Mouse (Mus musculus): ENCODE measurements around the gene Ntm. TPM values are rescaled to one million over a fixed set of nuclear protein-coding genes. Genes with fewer than 3 reads are reported as not detected.

The Ntm gene
- polyA plus RNA-seq, 1 experiment from 2014 or later, result 125 TPM

GRCm38 (mm10) chr9:29650266-29650665 is 312.7 kb downstream of the Ntm start:
- ATAC-seq, result no peak
- peaks cover 4% of the 10 kb centered on the region; the same call in 1 of the 2 replicates for H3K27me3 ChIP-seq
- no peak overlapping the region for H3K4me2 ChIP-seq (replicated peaks)
- H3K9me3 ChIP-seq, result no peaks in the 10 kb centered on the region
- H3K9ac ChIP-seq (replicated peaks), result no peak overlapping the region
- H3K4me1 ChIP-seq (replicated peaks), result peaks cover 25% of the 10 kb centered on the region
- no peak overlapping the region for H3K4me3 ChIP-seq (replicated peaks)
- WGBS, result 83% methylated on average over 5 of the region's 5 CpGs
- no peaks in the 10 kb centered on the region for H3K36me3 ChIP-seq
- no peak overlapping the region for H3K27ac ChIP-seq

GRCm38 (mm10) chr9:29648256-29648655 is 314.7 kb downstream of the Ntm start:
- ATAC-seq, result no peak
- H3K4me2 ChIP-seq (replicated peaks), result no peak overlapping the region
- H3K4me3 ChIP-seq (replicated peaks), result no peak overlapping the region
- 92% methylated on average over 5 of the region's 5 CpGs for WGBS
- H3K9ac ChIP-seq (replicated peaks), result no peak overlapping the region
- no peaks in the 10 kb centered on the region for H3K9me3 ChIP-seq
- H3K27me3 ChIP-seq, result peaks cover 4% of the 10 kb centered on the region; the same call in 1 of the 2 replicates
- H3K36me3 ChIP-seq, result no peaks in the 10 kb centered on the region
- no peak overlapping the region for H3K27ac ChIP-seq
- H3K4me1 ChIP-seq (replicated peaks), result peaks cover 29% of the 10 kb centered on the region

GRCm38 (mm10) chr9:29647764-29648163 is 315.2 kb downstream of the Ntm start:
- no peak overlapping the region for H3K9ac ChIP-seq (replicated peaks)
- no peaks in the 10 kb centered on the region for H3K36me3 ChIP-seq
- no peaks in the 10 kb centered on the region for H3K9me3 ChIP-seq
- ATAC-seq, result no peak
- no peak overlapping the region for H3K4me3 ChIP-seq (replicated peaks)
- H3K27ac ChIP-seq, result no peak overlapping the region
- H3K4me2 ChIP-seq (replicated peaks), result no peak overlapping the region
- 82% methylated on average over 8 of the region's 8 CpGs for WGBS
- H3K4me1 ChIP-seq (replicated peaks), result peaks cover 31% of the 10 kb centered on the region
- peaks cover 3% of the 10 kb centered on the region; the same call in 1 of the 2 replicates for H3K27me3 ChIP-seq

GRCm38 (mm10) chr9:29645796-29646400 is 317.0 kb downstream of the Ntm start:
- Histone ChIP-seq H3K4me2 (replicated peaks) (no peak overlapping the region), H3K9ac (replicated peaks) (no peak overlapping the region), H3K4me1 (replicated peaks) (peaks cover 31% of the 10 kb centered on the region), H3K36me3 (no peaks in the 10 kb centered on the region), H3K4me3 (replicated peaks) (no peak overlapping the region), H3K27me3 (no peaks in the 10 kb centered on the region), H3K27ac (no peak overlapping the region), H3K9me3 (no peaks in the 10 kb centered on the region)
- no peak for ATAC-seq
- WGBS, result 20% methylated on average over 8 of the region's 8 CpGs

- Histone ChIP-seq H3K9me3 (no peaks in the 10 kb centered on the region), H3K4me2 (replicated peaks) (no peak overlapping the region), H3K27me3 (no peaks in the 10 kb centered on the region), H3K27ac (no peak overlapping the region), H3K4me3 (replicated peaks) (no peak overlapping the region), H3K36me3 (no peaks in the 10 kb centered on the region), H3K9ac (replicated peaks) (no peak overlapping the region), H3K4me1 (replicated peaks) (peaks cover 28% of the 10 kb centered on the region)
- ATAC-seq, result peak; percentile 10; the same call in 1 of the 2 replicates
- WGBS, result 22% methylated on average over 11 of the region's 11 CpGs
These were observed 319.8 kb downstream of the Ntm start for GRCm38 (mm10) chr9:29642997-29643657.

GRCm38 (mm10) chr9:29637335-29637734 is 325.6 kb downstream of the Ntm start:
- Histone ChIP-seq H3K27me3 (no peaks in the 10 kb centered on the region), H3K9me3 (no peaks in the 10 kb centered on the region), H3K4me2 (replicated peaks) (no peak overlapping the region), H3K4me3 (replicated peaks) (no peak overlapping the region), H3K27ac (no peak overlapping the region), H3K36me3 (no peaks in the 10 kb centered on the region), H3K9ac (replicated peaks) (no peak overlapping the region), H3K4me1 (replicated peaks) (no peaks in the 10 kb centered on the region)
- WGBS, result 87% methylated on average over 8 of the region's 8 CpGs
- no peak for ATAC-seq

GRCm38 (mm10) chr9:29617181-29617580 is 345.8 kb downstream of the Ntm start:
- no peak overlapping the region for H3K27ac ChIP-seq
- ATAC-seq, result no peak

GRCm38 (mm10) chr9:29612020-29612612 is 350.8 kb downstream of the Ntm start:
- H3K4me3 ChIP-seq (replicated peaks), result no peak overlapping the region
- H3K27me3 ChIP-seq, result no peaks in the 10 kb centered on the region
- H3K4me2 ChIP-seq (replicated peaks), result no peak overlapping the region
- H3K27ac ChIP-seq, result no peak overlapping the region
- no peaks in the 10 kb centered on the region for H3K9me3 ChIP-seq
- H3K4me1 ChIP-seq (replicated peaks), result peaks cover 12% of the 10 kb centered on the region
- H3K9ac ChIP-seq (replicated peaks), result no peak overlapping the region
- 21% methylated on average over 7 of the region's 7 CpGs for WGBS
- no peaks in the 10 kb centered on the region for H3K36me3 ChIP-seq
- no peak for ATAC-seq

More at GRCm38 (mm10) chr9:29617181-29617580, 345.8 kb downstream of the Ntm start:
- H3K9me3 ChIP-seq, result peaks cover 4% of the 10 kb centered on the region; the same call in 1 of the 2 replicates
- H3K4me3 ChIP-seq (replicated peaks), result no peak overlapping the region
- 78% methylated on average over 5 of the region's 5 CpGs for WGBS
- peaks cover 3% of the 10 kb centered on the region; the same call in 1 of the 2 replicates for H3K36me3 ChIP-seq
- H3K4me1 ChIP-seq (replicated peaks), result peaks cover 4% of the 10 kb centered on the region
- no peak overlapping the region for H3K4me2 ChIP-seq (replicated peaks)
- H3K27me3 ChIP-seq, result no peaks in the 10 kb centered on the region
- H3K9ac ChIP-seq (replicated peaks), result no peak overlapping the region

- Histone ChIP-seq H3K9ac (replicated peaks) (no peak overlapping the region), H3K4me1 (replicated peaks) (peaks cover 12% of the 10 kb centered on the region), H3K36me3 (no peaks in the 10 kb centered on the region), H3K27ac (no peak overlapping the region), H3K27me3 (no peaks in the 10 kb centered on the region), H3K4me2 (replicated peaks) (no peak overlapping the region), H3K9me3 (peaks cover 4% of the 10 kb centered on the region; the same call in 1 of the 2 replicates), H3K4me3 (replicated peaks) (no peak overlapping the region)
- WGBS, result 84% methylated on average over 2 of the region's 2 CpGs
- ATAC-seq, result no peak
These were observed 352.1 kb downstream of the Ntm start for GRCm38 (mm10) chr9:29610867-29611266.

- no peaks in the 10 kb centered on the region for H3K36me3 ChIP-seq
- H3K27me3 ChIP-seq, result no peaks in the 10 kb centered on the region
- no peak overlapping the region for H3K4me2 ChIP-seq (replicated peaks)
- H3K27ac ChIP-seq, result no peak overlapping the region
- H3K4me1 ChIP-seq (replicated peaks), result peaks cover 9% of the 10 kb centered on the region; the same call in 1 of the 2 replicates
- H3K9ac ChIP-seq (replicated peaks), result no peak overlapping the region
- WGBS, result 55% methylated on average over 4 of the region's 4 CpGs
- ATAC-seq, result no peak
- H3K9me3 ChIP-seq, result no peaks in the 10 kb centered on the region
- H3K4me3 ChIP-seq (replicated peaks), result no peak overlapping the region
These were observed 365.3 kb downstream of the Ntm start for GRCm38 (mm10) chr9:29597665-29598064.

- H3K27me3 ChIP-seq, result no peaks in the 10 kb centered on the region
- no peaks in the 10 kb centered on the region for H3K36me3 ChIP-seq
- no peak overlapping the region for H3K4me3 ChIP-seq (replicated peaks)
- 90% methylated on average over 9 of the region's 9 CpGs for WGBS
- ATAC-seq, result no peak
- H3K4me2 ChIP-seq (replicated peaks), result no peak overlapping the region
- no peaks in the 10 kb centered on the region for H3K9me3 ChIP-seq
- H3K27ac ChIP-seq, result no peak overlapping the region; the same call in 1 of the 2 replicates
- H3K9ac ChIP-seq (replicated peaks), result no peak overlapping the region
- peaks cover 9% of the 10 kb centered on the region; the same call in 1 of the 2 replicates for H3K4me1 ChIP-seq (replicated peaks)
These were observed 367.6 kb downstream of the Ntm start for GRCm38 (mm10) chr9:29595321-29595720.
